Comparison of ENCODE assay signal across 8 mouse cellular contexts in genomic region chrX:10714696-10715140, GRCm38 (mm10). TPM values are rescaled to one million over a fixed set of nuclear protein-coding genes. Genes with fewer than 3 reads are reported as not detected.
DNase-seq lines count a peak whose midpoint lies in the region; ATAC-seq lines count a peak whose summit lies in the region.

Gene Mid1ip1 (plus strand): TSS chrX:10715013.

- peak within 1 kb of the TSS; percentile 40 for H3K4me2 ChIP-seq in hindbrain, embryonic 12.5 days (replicated peaks)

- whole genome bisulfite sequencing in hindbrain, embryonic 12.5 days = 21% methylated on average over 12 of the region's 12 CpGs

- H3K27ac ChIP-seq in hindbrain, embryonic 12.5 days = peak within 1 kb of the TSS; percentile 62

- peak; percentile 61 for ATAC-seq in hindbrain, embryonic 12.5 days (ENCODE audit: low FRiP score)

- H3K36me3 ChIP-seq in hindbrain, embryonic 12.5 days = no peaks in the 10 kb centered on the region

- H3K4me3 ChIP-seq in hindbrain, embryonic 12.5 days = peak within 1 kb of the TSS; percentile 18

- peak; percentile 91 for DNase-seq in Muller cell, postnatal 12 days (ENCODE audit: inconsistent ontology term)
- peak; percentile 89 for DNase-seq in cerebellum, postnatal 14 days
- peak; percentile 49 to 64 for DNase-seq in frontal cortex, postnatal 10 days (ENCODE audit: low spot score in 2 of 2)
- DNase-seq in layer of hippocampus, postnatal 10 days (ENCODE audit: low spot score in 2 of 2) = peak; percentile 54 to 59
- peak; percentile 93 for DNase-seq in lung, postnatal 10 days
- peak; percentile 80 for DNase-seq in ovary, postnatal 36 days (ENCODE audit: low spot score)
- peak; percentile 57 for DNase-seq in thymus, postnatal 14 days

- H3K27me3 ChIP-seq in hindbrain, embryonic 12.5 days = no peaks in the 10 kb centered on the region

- no peaks in the 10 kb centered on the region for H3K9me3 ChIP-seq in hindbrain, embryonic 12.5 days (replicated peaks)

- no peaks in the 10 kb centered on the region for H3K4me1 ChIP-seq in hindbrain, embryonic 12.5 days

- H3K9ac ChIP-seq in hindbrain, embryonic 12.5 days = no peak within 1 kb of the TSS

RNA-seq across cellular contexts. Expression of gene Mid1ip1, which starts in this region (rescaled TPM):
- 63.9 and 71.8 TPM in 2 replicates for polyA plus RNA-seq in hindbrain, embryonic 12.5 days (2016; fragmentation: Nextera tagmentation; extraction: Ambion mirVana)
- total RNA-seq in layer of hippocampus, postnatal 10 days (2021) = 10 to 100 TPM; 63.9 to 69.0 TPM

Comparison
In these comparisons a context has a peak if more than half of its experiments do, and no peak if none do; other contexts are left out.
1. Peak in every context shown above with its lines: DNase-seq, ATAC-seq, H3K4me3 ChIP-seq and H3K27ac ChIP-seq.